Mouse (Mus musculus) kidney, adult 2 months (tissue): Measurements from ENCODE around the gene Suds3. TPM values are rescaled to one million over a fixed set of nuclear protein-coding genes. Genes with fewer than 3 reads are reported as not detected.

ENCODE experiments used
- DNase-seq: peaks from one replicate; pipeline ENCODE4 v3.0.0; 2021
- H3K27ac ChIP-seq: fragments of 200-500 bp; 2 replicates; pipeline ENCODE4 v1.5.1; 2012; ENCODE audit warnings: low read depth, low read length, control low read depth, inconsistent platforms; ENCODE audit not compliant: insufficient read depth
- H3K27me3 ChIP-seq: fragments of 200-500 bp; replicated peaks from 2 replicates; pipeline ENCODE4 v1.6.1; 2012; ENCODE audit warnings: mild to moderate bottlenecking, moderate library complexity, low read length, inconsistent platforms; ENCODE audit not compliant: control insufficient read depth, insufficient read depth
- H3K36me3 ChIP-seq: fragments of 200-500 bp; 2 replicates; pipeline ENCODE4 v1.6.1; 2012; ENCODE audit warnings: mild to moderate bottlenecking, moderate library complexity, low read length, inconsistent platforms; ENCODE audit not compliant: control insufficient read depth, insufficient read depth
- H3K4me1 ChIP-seq: fragments of 200-500 bp; 2 replicates; pipeline ENCODE4 v1.6.1; 2011; ENCODE audit warnings: low read length; ENCODE audit not compliant: control insufficient read depth, insufficient read depth
- H3K4me3 ChIP-seq: fragments of 200-500 bp; 2 replicates; pipeline ENCODE4 v1.5.1; 2011; ENCODE audit warnings: mild to moderate bottlenecking, low read depth, low read length, control low read depth; ENCODE audit not compliant: insufficient read depth
- CTCF ChIP-seq: fragments of 200-500 bp; conservative IDR thresholded peaks from 2 replicates; pipeline ENCODE4 v1.5.1; 2011; ENCODE audit warnings: low read depth, mild to moderate bottlenecking, control low read depth, low read length, moderate library complexity, mixed read lengths; ENCODE audit not compliant: insufficient read depth, insufficient read length
- POLR2A ChIP-seq: fragments of 200-500 bp; IDR thresholded peaks from one replicate; pipeline ENCODE4 v1.6.1; 2011; ENCODE audit warnings: low read depth, low read length, control low read depth
- WGBS: fragments of 180-500 bp; shearing (Covaris S2); methylation state at CpG from one replicate; pipeline ENCODE4 v1.1.7; 2018; 5-methylcytosine and 5-hydroxymethylcytosine counted together
- polyA plus RNA-seq: library from polyadenylated mRNA; depleted of rRNA; stranded (reverse); fragments of >200 nt; gene quantifications from 2 replicates; pipeline ENCODE4 v1.2.3, GENCODE M21; 2012

Gene Suds3
- polyA plus RNA-seq, 1 experiment = 84.9 TPM

- no peaks in the 10 kb centered on the region for H3K36me3 ChIP-seq
- H3K4me1 ChIP-seq = peaks cover 9% of the 10 kb centered on the region; the same call in 1 of the 2 replicates
- TF ChIP-seq CTCF = no peak
- no peak for TF ChIP-seq POLR2A
- DNase-seq = no peak
- H3K27ac ChIP-seq = no peak overlapping the region
- H3K4me3 ChIP-seq = no peak overlapping the region
- H3K27me3 ChIP-seq = no peaks in the 10 kb centered on the region
- 91% methylated on average over 5 of the region's 5 CpGs for WGBS
Observed at GRCm38 (mm10) chr5:117136570-117136969, 20.7 kb upstream of the Suds3 start.

GRCm38 (mm10) chr5:117135869-117136268 is 20.0 kb upstream of the Suds3 start:
- peak; percentile 58 for DNase-seq
- Histone ChIP-seq H3K4me3 (no peak overlapping the region), H3K27ac (peak overlapping the region; percentile 30; the same call in 1 of the 2 replicates), H3K36me3 (no peaks in the 10 kb centered on the region), H3K27me3 (no peaks in the 10 kb centered on the region), H3K4me1 (peaks cover 9% of the 10 kb centered on the region; the same call in 1 of the 2 replicates)
- 31% methylated on average over 9 of the region's 9 CpGs for WGBS
- no peak for TF ChIP-seq POLR2A
- TF ChIP-seq CTCF = no peak

GRCm38 (mm10) chr5:117134889-117135456 is 19.1 kb upstream of the Suds3 start:
- TF ChIP-seq POLR2A (no peak), CTCF (no peak)
- Histone ChIP-seq H3K4me1 (peaks cover 9% of the 10 kb centered on the region; the same call in 1 of the 2 replicates), H3K27ac (no peak overlapping the region; the same call in 1 of the 2 replicates), H3K4me3 (no peak overlapping the region), H3K27me3 (no peaks in the 10 kb centered on the region), H3K36me3 (no peaks in the 10 kb centered on the region)
- DNase-seq = no peak
- 31% methylated on average over 3 of the region's 3 CpGs for WGBS

GRCm38 (mm10) chr5:117134066-117134888 is 18.4 kb upstream of the Suds3 start:
- Histone ChIP-seq H3K36me3 (no peaks in the 10 kb centered on the region), H3K27ac (no peak overlapping the region; the same call in 1 of the 2 replicates), H3K27me3 (no peaks in the 10 kb centered on the region), H3K4me1 (peaks cover 9% of the 10 kb centered on the region; the same call in 1 of the 2 replicates), H3K4me3 (no peak overlapping the region)
- 69% methylated on average over 19 of the region's 19 CpGs for WGBS
- TF ChIP-seq POLR2A = no peak
- no peak for TF ChIP-seq CTCF
- DNase-seq = no peak

- Histone ChIP-seq H3K27ac (no peak overlapping the region), H3K27me3 (no peaks in the 10 kb centered on the region), H3K4me3 (no peak overlapping the region; the same call in 1 of the 2 replicates), H3K36me3 (no peaks in the 10 kb centered on the region), H3K4me1 (peaks cover 9% of the 10 kb centered on the region; the same call in 1 of the 2 replicates)
- WGBS = 88% methylated on average over 17 of the region's 17 CpGs
- TF ChIP-seq POLR2A (no peak), CTCF (no peak)
- DNase-seq = no peak
Observed at GRCm38 (mm10) chr5:117133446-117134065, 17.6 kb upstream of the Suds3 start.

- DNase-seq = no peak
- no peak overlapping the region for H3K27ac ChIP-seq
- TF ChIP-seq CTCF (no peak), POLR2A (no peak)
- H3K36me3 ChIP-seq = no peaks in the 10 kb centered on the region
- 0 out of 2 replicates have a peak, but pooled peaks cover 7% of the 10 kb centered on the region for H3K4me1 ChIP-seq
- WGBS = 90% methylated on average over 15 of the region's 15 CpGs
- no peak overlapping the region for H3K4me3 ChIP-seq
- no peaks in the 10 kb centered on the region for H3K27me3 ChIP-seq
Observed at GRCm38 (mm10) chr5:117130726-117131125, 14.8 kb upstream of the Suds3 start.

- Histone ChIP-seq H3K4me1 (no peaks in the 10 kb centered on the region), H3K4me3 (no peak overlapping the region), H3K27ac (no peak overlapping the region), H3K36me3 (no peaks in the 10 kb centered on the region), H3K27me3 (no peaks in the 10 kb centered on the region)
- no peak for DNase-seq
- TF ChIP-seq POLR2A (no peak), CTCF (no peak)
- WGBS = 72% methylated on average over 4 of the region's 4 CpGs
Observed at GRCm38 (mm10) chr5:117127051-117127450, 11.1 kb upstream of the Suds3 start.
